Mouse (Mus musculus) CH12.LX (cell line): ENCODE data around the gene Fam20c. TPM values are rescaled to one million over a fixed set of nuclear protein-coding genes. Genes with fewer than 3 reads are reported as not detected.

Experiments
- DNase-seq: peaks from one replicate; pipeline ENCODE4 v3.0.0-alpha.2; 2013; ENCODE audit errors: extremely low read depth
- H3K27ac ChIP-seq: 2 replicates; pipeline ENCODE4 v1.5.1; 2012; ENCODE audit warnings: low read depth, mild to moderate bottlenecking, control low read depth, moderate library complexity; ENCODE audit not compliant: insufficient read depth
- H3K27me3 ChIP-seq: replicated peaks from 2 replicates; pipeline ENCODE3; 2012; ENCODE audit warnings: inconsistent platforms
- H3K36me3 ChIP-seq, 2 experiments: replicated peaks in 1 of 2; 2 replicates each; pipeline versions ENCODE3 to v1.6.1; 2012; ENCODE audit warnings: inconsistent platforms in 1 of 2, low read length in 1 of 2, mild to moderate bottlenecking in 1 of 2, mixed read lengths in 1 of 2, moderate library complexity in 1 of 2; ENCODE audit not compliant: control insufficient read depth in 1 of 2, insufficient read depth in 1 of 2
- H3K4me1 ChIP-seq, 2 experiments: 2 replicates each; pipeline ENCODE4 v1.6.1; 2012; ENCODE audit warnings: inconsistent platforms in 1 of 2, moderate library complexity in 1 of 2; ENCODE audit not compliant: insufficient read depth in 2 of 2, control insufficient read depth in 1 of 2
- H3K4me2 ChIP-seq: 2 replicates; pipeline ENCODE4 v1.6.1; 2012; ENCODE audit warnings: low read depth, mild to moderate bottlenecking, control low read depth; ENCODE audit not compliant: poor library complexity, insufficient read depth, severe bottlenecking
- H3K4me3 ChIP-seq, 3 experiments: fragments of 150-350 bp in 1 of 3; sonication (generic) in 1 of 3; replicated peaks in 1 of 3; 2 replicates each; pipeline versions ENCODE3 to v1.5.1; 2011 to 2012; ENCODE audit warnings: low read depth in 2 of 3, low read length in 2 of 3, mild to moderate bottlenecking in 2 of 3, moderate library complexity in 2 of 3, control low read depth in 1 of 3, improper control_type of control experiment in 1 of 3, inconsistent platforms in 1 of 3, mixed read lengths in 1 of 3; ENCODE audit not compliant: poor library complexity in 1 of 3
- H3K79me2 ChIP-seq: replicated peaks from 2 replicates; pipeline ENCODE4 v1.6.1; 2012; ENCODE audit warnings: mild to moderate bottlenecking, moderate library complexity; ENCODE audit not compliant: control insufficient read depth, poor library complexity, insufficient read depth, severe bottlenecking; ENCODE audit errors: extremely low read depth
- H3K9ac ChIP-seq: 2 replicates; pipeline ENCODE4 v1.6.1; 2012; ENCODE audit warnings: low read depth, mild to moderate bottlenecking, control low read depth, moderate library complexity; ENCODE audit not compliant: insufficient read depth
- H3K9me3 ChIP-seq: replicated peaks from 2 replicates; pipeline ENCODE3; 2012; ENCODE audit warnings: low read length, inconsistent platforms, mixed read lengths
- BHLHE40 ChIP-seq: IDR thresholded peaks from 2 replicates; pipeline ENCODE4 v1.6.1; 2011; ENCODE audit warnings: mild to moderate bottlenecking, low read depth, low read length, improper control_type of control experiment
- CHD1 ChIP-seq: IDR thresholded peaks from 2 replicates; pipeline ENCODE4 v1.6.1; 2012; ENCODE audit warnings: low read depth, low read length, improper control_type of control experiment, inconsistent platforms
- CHD2 ChIP-seq: IDR thresholded peaks from 2 replicates; pipeline ENCODE4 v1.6.1; 2011; ENCODE audit warnings: low read length, improper control_type of control experiment
- CTCF ChIP-seq, 2 experiments: IDR thresholded peaks in 1 of 2; conservative IDR thresholded peaks in 1 of 2; 2 replicates each; pipeline ENCODE4 v1.5.1; 2011 to 2012; ENCODE audit warnings: low read depth in 2 of 2, low read length in 2 of 2, improper control_type of control experiment in 1 of 2, inconsistent platforms in 1 of 2, mild to moderate bottlenecking in 1 of 2, moderate library complexity in 1 of 2
- E2F4 ChIP-seq: IDR thresholded peaks from 2 replicates; pipeline ENCODE4 v1.6.1; 2011; ENCODE audit warnings: low read depth, low read length, improper control_type of control experiment; ENCODE audit not compliant: insufficient replicate concordance
- ELF1 ChIP-seq: IDR thresholded peaks from 2 replicates; pipeline ENCODE4 v1.6.1; 2014; ENCODE audit warnings: low read depth, mild to moderate bottlenecking, inconsistent platforms, low read length, improper control_type of control experiment
- ETS1 ChIP-seq: conservative IDR thresholded peaks from 2 replicates; pipeline ENCODE4 v1.6.1; 2012; ENCODE audit warnings: low read depth, mild to moderate bottlenecking, inconsistent platforms, low read length, improper control_type of control experiment, moderate library complexity
- GABPA ChIP-seq: IDR thresholded peaks from 2 replicates; pipeline ENCODE4 v1.6.1; 2012; ENCODE audit warnings: low read depth, low read length, improper control_type of control experiment, inconsistent platforms; ENCODE audit not compliant: insufficient replicate concordance
- IRF4 ChIP-seq: IDR thresholded peaks from 2 replicates; pipeline ENCODE4 v1.6.1; 2014; ENCODE audit warnings: low read depth, mild to moderate bottlenecking, inconsistent platforms, low read length, improper control_type of control experiment
- JUN ChIP-seq: IDR thresholded peaks from 2 replicates; pipeline ENCODE4 v1.6.1; 2011; ENCODE audit warnings: low read depth, mild to moderate bottlenecking, low read length, improper control_type of control experiment, moderate library complexity; ENCODE audit not compliant: insufficient read depth
- KAT2A ChIP-seq: IDR thresholded peaks from 2 replicates; pipeline ENCODE4 v1.6.1; 2012; ENCODE audit warnings: low read length, improper control_type of control experiment, inconsistent platforms; ENCODE audit not compliant: insufficient replicate concordance
- MAFK ChIP-seq: IDR thresholded peaks from 2 replicates; pipeline ENCODE4 v1.6.1; 2011; ENCODE audit warnings: low read length, improper control_type of control experiment; ENCODE audit not compliant: insufficient replicate concordance
- MAX ChIP-seq: IDR thresholded peaks from 2 replicates; pipeline ENCODE4 v1.6.1; 2011; ENCODE audit warnings: low read length, improper control_type of control experiment
- MAZ ChIP-seq: IDR thresholded peaks from 2 replicates; pipeline ENCODE4 v1.6.1; 2012; ENCODE audit warnings: low read depth, mild to moderate bottlenecking, inconsistent platforms, low read length, improper control_type of control experiment, moderate library complexity
- MEF2A ChIP-seq: IDR thresholded peaks from 2 replicates; pipeline ENCODE4 v1.6.1; 2014; ENCODE audit warnings: low read depth, mild to moderate bottlenecking, inconsistent platforms, low read length, improper control_type of control experiment, borderline replicate concordance
- MXI1 ChIP-seq: IDR thresholded peaks from 2 replicates; pipeline ENCODE4 v1.6.1; 2011; ENCODE audit warnings: mild to moderate bottlenecking, low read depth, low read length, improper control_type of control experiment
- MYC ChIP-seq: IDR thresholded peaks from 2 replicates; pipeline ENCODE4 v1.6.1; 2011; ENCODE audit warnings: low read depth, mild to moderate bottlenecking, improper control_type of control experiment, low read length
- NELFE ChIP-seq: IDR thresholded peaks from 2 replicates; pipeline ENCODE4 v1.6.1; 2011; ENCODE audit warnings: low read depth, low read length, improper control_type of control experiment
- PAX5 ChIP-seq: IDR thresholded peaks from 2 replicates; pipeline ENCODE4 v1.6.1; 2012; ENCODE audit warnings: low read length, inconsistent platforms, mixed read lengths
- POLR2AphosphoS2 ChIP-seq: IDR thresholded peaks from 2 replicates; pipeline ENCODE4 v1.6.1; 2011; ENCODE audit warnings: low read depth, low read length, improper control_type of control experiment
- RAD21 ChIP-seq: IDR thresholded peaks from 2 replicates; pipeline ENCODE4 v1.6.1; 2011; ENCODE audit warnings: low read depth, mild to moderate bottlenecking, low read length, improper control_type of control experiment, moderate library complexity
- RCOR1 ChIP-seq: conservative IDR thresholded peaks from 2 replicates; pipeline ENCODE4 v1.6.1; 2012; ENCODE audit warnings: low read depth, mild to moderate bottlenecking, inconsistent platforms, low read length, improper control_type of control experiment
- SIN3A ChIP-seq: IDR thresholded peaks from 2 replicates; pipeline ENCODE4 v1.6.1; 2012; ENCODE audit warnings: low read length, improper control_type of control experiment, inconsistent platforms
- SMC3 ChIP-seq: IDR thresholded peaks from 2 replicates; pipeline ENCODE4 v1.6.1; 2011; ENCODE audit warnings: low read depth, low read length, improper control_type of control experiment
- TBP ChIP-seq: conservative IDR thresholded peaks from 2 replicates; pipeline ENCODE4 v1.6.1; 2011; ENCODE audit warnings: low read depth, low read length, improper control_type of control experiment
- TCF12 ChIP-seq: IDR thresholded peaks from 2 replicates; pipeline ENCODE4 v1.6.1; 2014; ENCODE audit warnings: low read depth, mild to moderate bottlenecking, inconsistent platforms, low read length, improper control_type of control experiment
- UBTF ChIP-seq: IDR thresholded peaks from 2 replicates; pipeline ENCODE4 v1.6.1; 2012; ENCODE audit warnings: low read depth, mild to moderate bottlenecking, inconsistent platforms, low read length, improper control_type of control experiment, moderate library complexity
- USF1 ChIP-seq: IDR thresholded peaks from 2 replicates; pipeline ENCODE4 v1.6.1; 2014; ENCODE audit warnings: low read depth, mild to moderate bottlenecking, inconsistent platforms, low read length, improper control_type of control experiment
- USF2 ChIP-seq: conservative IDR thresholded peaks from 2 replicates; pipeline ENCODE4 v1.6.1; 2011; ENCODE audit warnings: low read depth, low read length, improper control_type of control experiment
- ZC3H11A ChIP-seq: IDR thresholded peaks from 2 replicates; pipeline ENCODE4 v1.6.1; 2012; ENCODE audit warnings: low read depth, mild to moderate bottlenecking, inconsistent platforms, low read length, improper control_type of control experiment
- ZMIZ1 ChIP-seq: IDR thresholded peaks from 2 replicates; pipeline ENCODE4 v1.6.1; 2012; ENCODE audit warnings: low read depth, mild to moderate bottlenecking, inconsistent platforms, low read length, improper control_type of control experiment
- ZNF384 ChIP-seq: IDR thresholded peaks from 2 replicates; pipeline ENCODE4 v1.6.1; 2012; ENCODE audit warnings: low read depth, low read length, improper control_type of control experiment, inconsistent platforms
- dilution Hi-C: fragments of 300-500 bp; cut with MboI; formaldehyde crosslinking; loops from 2 replicates; pipeline ENCODE4 v1.14.3; 2020; ENCODE audit warnings: low sequenced_read_pairs; ENCODE audit not compliant: extremely low pct_unique_long_range_greater_than_20kb, extremely low pct_ligation_motif_present
- in situ Hi-C: fragments of 300-500 bp; cut with MboI; formaldehyde crosslinking; loops from 3 replicates; pipeline ENCODE4 v1.14.3; 2019; ENCODE audit warnings: low sequenced_read_pairs, low pct_ligation_motif_present, low pct_unique_long_range_greater_than_20kb, mixed read lengths
- polyA plus RNA-seq: library from polyadenylated mRNA; unstranded; fragments of >175 nt; gene quantifications from 2 replicates; pipeline ENCODE4 v1.2.1, GENCODE M21; 2012; ENCODE audit warnings: low read depth; ENCODE audit not compliant: insufficient read length
- total RNA-seq, 2 experiments: library from RNA; depleted of rRNA; stranded (reverse); fragments of 300-350 nt in 1 of 2; fragments of >200 nt in 1 of 2; gene quantifications; 2 replicates each; pipeline ENCODE4 v1.2.3; 2012 to 2014

Fam20c gene
- total and polyA plus RNA-seq, 3 experiments = 0.13 to 0.84 (median 0.15) TPM

DNA sequence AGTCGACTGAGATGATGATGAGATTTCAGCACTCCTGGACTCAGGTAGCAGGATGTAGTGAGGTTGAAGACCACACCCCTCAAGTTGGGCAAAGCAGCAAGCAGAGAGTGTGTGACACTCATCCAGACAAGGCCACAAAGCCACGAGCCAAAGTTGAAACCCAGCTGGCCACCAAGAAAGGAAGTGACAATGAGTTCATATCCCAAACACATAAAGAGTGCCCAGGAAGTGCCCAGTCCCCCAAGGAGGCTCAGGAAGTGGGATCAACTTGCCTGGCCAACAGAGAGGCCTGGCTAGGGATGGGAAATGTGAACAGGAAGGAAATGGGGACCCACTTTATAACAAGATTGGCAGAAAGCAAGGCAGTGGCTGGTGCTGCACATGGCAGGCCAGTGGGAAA lies 99.0 kb downstream of the Fam20c start:
- Histone ChIP-seq H3K36me3 (no peaks in the 10 kb centered on the region), H3K9me3 (peaks cover 6% of the 10 kb centered on the region), H3K4me1 (no peaks in the 10 kb centered on the region), H3K4me2 (no peak overlapping the region), H3K27me3 (peaks cover 2% of the 10 kb centered on the region), H3K27ac (no peak overlapping the region), H3K4me3 (no peak overlapping the region), H3K9ac (no peak overlapping the region), H3K79me2 (no peaks in the 10 kb centered on the region)
- no peak for TF ChIP-seq MAFK
- no peak for TF ChIP-seq GABPA
- no peak for TF ChIP-seq RCOR1
- no peak for TF ChIP-seq MYC
- no peak for TF ChIP-seq SIN3A
- no peak for TF ChIP-seq RAD21
- no peak for TF ChIP-seq USF1
- TF ChIP-seq E2F4 = no peak
- TF ChIP-seq ZNF384 = no peak
- dilution Hi-C loops = no loop called here
- DNase-seq = no peak
- in situ Hi-C loops = no loop called here

DNA sequence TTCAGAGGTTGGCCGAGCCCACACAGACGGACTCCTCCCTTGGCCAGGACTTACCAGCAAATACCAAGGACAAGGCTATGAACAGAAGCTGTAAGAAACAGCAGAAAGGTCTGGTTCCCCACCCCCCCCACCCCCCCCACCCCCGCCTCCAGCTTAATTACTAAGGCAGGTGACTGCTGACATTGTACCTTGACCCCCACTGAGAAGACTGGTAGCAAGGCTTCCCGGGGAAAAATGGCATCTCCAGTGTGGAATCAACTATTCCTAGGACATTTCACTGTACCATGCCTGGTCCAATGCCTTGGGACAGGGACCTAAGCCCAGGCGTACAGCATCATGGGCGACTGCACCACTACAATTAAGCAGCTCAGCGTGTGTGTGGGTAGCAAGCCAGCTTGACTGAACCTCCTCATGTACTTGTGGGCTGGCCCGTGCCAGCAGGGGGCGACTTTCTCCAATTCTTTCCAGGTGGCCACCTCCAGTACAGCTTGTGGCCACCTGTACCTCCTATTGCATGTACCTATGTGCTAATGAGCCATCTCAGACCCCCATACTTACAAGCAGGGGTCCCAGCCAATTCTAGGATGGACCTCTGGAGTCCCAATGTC lies 102.8 kb downstream of the Fam20c start:
- dilution Hi-C loops = no loop called here
- in situ Hi-C loops = loop anchor here (5.0 kb wide), 1 partner anchor 150 kb away; no protein-coding TSS in a partner anchor
- TF ChIP-seq GABPA (no peak), USF1 (no peak), CHD1 (no peak), MAX (no peak), ELF1 (no peak), UBTF (no peak), POLR2AphosphoS2 (no peak), E2F4 (no peak), NELFE (no peak), SMC3 (peak; percentile 97), IRF4 (no peak), RAD21 (peak; percentile 91), PAX5 (no peak), MEF2A (no peak), MAZ (no peak), CTCF (conservative IDR thresholded peaks at IDR 0.05 in 1 of 2, IDR thresholded peaks at IDR 0.05 in 1 of 2; ENCODE audit: low read depth in 2 of 2, low read length in 2 of 2) (peak; percentile 61 to 92), ZNF384 (no peak), CHD2 (no peak), USF2 (no peak), BHLHE40 (no peak), JUN (no peak), SIN3A (no peak), ZC3H11A (peak; percentile 91), KAT2A (no peak), TCF12 (no peak), ETS1 (no peak), MYC (no peak), ZMIZ1 (no peak), TBP (no peak), MXI1 (no peak), RCOR1 (no peak)

More for the DNA sequence above, 102.8 kb downstream of the Fam20c start:
- Histone ChIP-seq H3K9ac (no peak overlapping the region), H3K4me1 (no peaks in the 10 kb centered on the region), H3K36me3 (no peaks in the 10 kb centered on the region), H3K4me2 (no peak overlapping the region), H3K9me3 (peaks cover 4% of the 10 kb centered on the region), H3K27me3 (no peaks in the 10 kb centered on the region), H3K4me3 (no peak overlapping the region), H3K79me2 (no peaks in the 10 kb centered on the region), H3K27ac (no peak overlapping the region)
- DNase-seq = peak; percentile 74
